Mouse (Mus musculus) adrenal gland (tissue): Measurements from ENCODE around the gene Lyst.
"Not testable (repeated sequence)": the region's sequence is repeated elsewhere in the genome, so short reads cannot be mapped to it uniquely, and the experiment has no call there.

Source experiments
- intact Hi-C: fragments of 180-260 bp; cut with DNase I; formaldehyde crosslinking; loops from one replicate; pipeline ENCODE4 v1.15.1; 2025

Lyst gene

DNA sequence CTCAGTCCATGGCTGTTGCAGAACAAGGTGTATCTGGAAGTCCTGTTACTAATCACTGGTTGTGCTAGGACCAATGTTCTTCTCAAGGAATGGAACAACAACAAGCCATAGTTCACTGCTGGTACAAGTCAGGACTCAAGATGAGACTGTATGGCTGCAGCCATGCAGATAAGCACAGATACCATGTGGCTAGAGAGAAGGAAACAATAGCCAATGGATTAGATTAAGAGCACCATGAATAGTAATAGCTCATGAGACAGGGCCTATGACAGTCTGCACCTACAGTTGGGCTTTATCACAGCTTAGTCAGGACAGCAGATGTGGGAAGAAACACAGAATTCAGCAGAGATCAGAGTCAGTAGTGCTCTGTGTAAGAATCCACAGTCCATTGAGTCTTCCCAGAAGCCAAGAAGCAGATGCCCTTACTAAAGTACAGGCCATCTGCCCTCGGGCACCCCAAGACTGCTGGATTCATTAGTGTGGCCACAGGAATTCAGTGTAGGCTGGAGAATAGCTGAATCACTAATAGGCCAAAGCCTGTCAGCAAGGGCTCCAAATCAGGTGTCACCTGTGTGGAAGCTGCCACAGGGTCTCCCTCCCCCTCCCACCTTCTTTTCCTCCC, 188.8 kb downstream of the Lyst start:
- intact Hi-C loops = no loop called here

- intact Hi-C loops = no loop called here
These were observed 190.1 kb downstream of the Lyst start for GRCm38 (mm10) chr13:13780271-13780670.

DNA sequence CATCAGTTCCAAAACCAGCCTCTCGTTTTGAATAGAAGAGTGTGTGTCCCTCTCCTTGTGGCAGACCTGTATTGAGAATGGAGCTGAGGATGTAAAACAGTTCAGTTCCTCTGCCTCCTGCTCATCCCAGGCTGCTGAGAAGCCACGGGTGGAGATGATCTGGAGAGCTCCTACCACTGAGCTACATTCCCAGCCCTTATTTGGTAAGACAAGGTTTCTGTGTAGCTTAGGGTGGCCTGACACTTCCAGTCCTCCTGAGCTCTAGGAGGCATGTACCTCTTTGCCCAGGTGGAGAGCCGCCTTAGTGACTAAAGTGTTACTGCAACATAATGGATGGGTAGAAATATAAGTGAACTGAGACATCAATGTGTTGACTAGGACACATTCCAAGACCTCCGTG, 190.8 kb downstream of the Lyst start:
- intact Hi-C loops = no loop called here

- intact Hi-C loops = no loop called here
These were observed 193.1 kb downstream of the Lyst start for GRCm38 (mm10) chr13:13783296-13783695.

GRCm38 (mm10) chr13:13783894-13784419, 193.8 kb downstream of the Lyst start, which contains the start of gene Gng4:
Gene Gng4, plus strand, starts transcription at chr13:13784059.
- intact Hi-C loops = no loop called here

- intact Hi-C loops = no loop called here
These were observed 194.3 kb downstream of the Lyst start for GRCm38 (mm10) chr13:13784420-13784936.

GRCm38 (mm10) chr13:13784981-13785783, 195.0 kb downstream of the Lyst start:
- intact Hi-C loops = no loop called here

DNA sequence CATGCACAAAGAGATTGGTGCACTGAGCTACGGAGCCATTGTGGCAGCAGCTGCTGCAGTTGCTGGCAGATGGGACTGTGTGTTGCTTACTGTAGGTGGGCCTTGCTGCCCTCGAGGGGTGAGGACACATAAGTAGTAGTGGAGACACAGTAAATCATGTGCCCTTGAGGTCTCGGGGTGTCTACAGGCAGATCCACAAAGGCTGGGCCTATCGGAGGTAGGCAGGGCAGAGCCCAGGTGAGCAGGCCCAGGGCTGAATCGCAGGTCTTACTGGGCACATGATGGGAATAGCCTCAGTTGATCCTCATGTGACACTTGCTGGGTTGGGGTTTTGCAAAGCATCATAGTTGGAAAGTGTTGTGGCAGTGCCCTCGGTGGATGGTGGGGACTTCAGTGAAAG, 196.8 kb downstream of the Lyst start:
- intact Hi-C loops = no loop called here

- intact Hi-C loops = no loop called here
These were observed 197.9 kb downstream of the Lyst start for GRCm38 (mm10) chr13:13788070-13788469.

- intact Hi-C loops = no loop called here
These were observed 201.8 kb downstream of the Lyst start for GRCm38 (mm10) chr13:13791981-13792380.

GRCm38 (mm10) chr13:13795166-13795832, 205.1 kb downstream of the Lyst start:
- intact Hi-C loops = no loop called here

DNA sequence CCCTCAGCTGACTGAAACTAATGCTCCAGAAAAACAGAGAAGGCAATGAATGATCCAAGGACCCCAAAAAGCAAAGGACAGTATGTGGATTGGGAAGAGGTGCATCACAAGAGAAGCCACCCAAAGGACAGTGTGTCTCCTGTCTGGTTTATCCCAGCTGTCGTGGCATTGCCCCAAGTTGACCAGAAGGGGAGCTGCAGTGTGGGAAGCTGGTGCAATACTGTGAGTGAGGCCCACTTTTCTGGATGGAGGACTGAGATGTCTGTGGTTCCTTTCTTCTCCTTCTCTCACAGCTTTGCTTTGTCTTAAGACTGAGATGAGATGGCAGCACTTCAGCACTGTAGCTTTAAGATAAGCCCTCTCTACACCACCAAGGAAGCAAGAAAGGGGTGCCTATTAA, 205.9 kb downstream of the Lyst start:
- intact Hi-C loops = no loop called here

GRCm38 (mm10) chr13:13797816-13798215, 207.6 kb downstream of the Lyst start:
- intact Hi-C loops = not testable (repeated sequence)

DNA sequence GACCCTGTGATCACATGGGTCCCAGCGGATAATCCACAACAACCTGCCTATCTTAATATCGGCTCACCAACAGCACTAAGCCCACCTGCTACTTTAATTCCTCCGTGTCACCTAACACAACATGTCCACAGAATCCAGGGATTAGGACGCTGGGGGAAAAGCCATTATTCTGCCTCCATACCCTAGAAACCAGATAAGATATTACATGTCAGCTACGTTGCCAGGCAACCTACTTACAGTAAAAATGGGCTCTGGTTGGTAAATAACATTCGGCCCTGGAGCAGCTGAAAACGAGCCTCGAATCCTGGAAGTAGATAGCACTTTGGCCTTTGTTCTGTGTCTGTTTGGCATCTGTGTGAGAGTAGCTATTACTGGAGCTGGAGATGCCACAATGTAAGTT, 208.6 kb downstream of the Lyst start:
- intact Hi-C loops = no loop called here

DNA sequence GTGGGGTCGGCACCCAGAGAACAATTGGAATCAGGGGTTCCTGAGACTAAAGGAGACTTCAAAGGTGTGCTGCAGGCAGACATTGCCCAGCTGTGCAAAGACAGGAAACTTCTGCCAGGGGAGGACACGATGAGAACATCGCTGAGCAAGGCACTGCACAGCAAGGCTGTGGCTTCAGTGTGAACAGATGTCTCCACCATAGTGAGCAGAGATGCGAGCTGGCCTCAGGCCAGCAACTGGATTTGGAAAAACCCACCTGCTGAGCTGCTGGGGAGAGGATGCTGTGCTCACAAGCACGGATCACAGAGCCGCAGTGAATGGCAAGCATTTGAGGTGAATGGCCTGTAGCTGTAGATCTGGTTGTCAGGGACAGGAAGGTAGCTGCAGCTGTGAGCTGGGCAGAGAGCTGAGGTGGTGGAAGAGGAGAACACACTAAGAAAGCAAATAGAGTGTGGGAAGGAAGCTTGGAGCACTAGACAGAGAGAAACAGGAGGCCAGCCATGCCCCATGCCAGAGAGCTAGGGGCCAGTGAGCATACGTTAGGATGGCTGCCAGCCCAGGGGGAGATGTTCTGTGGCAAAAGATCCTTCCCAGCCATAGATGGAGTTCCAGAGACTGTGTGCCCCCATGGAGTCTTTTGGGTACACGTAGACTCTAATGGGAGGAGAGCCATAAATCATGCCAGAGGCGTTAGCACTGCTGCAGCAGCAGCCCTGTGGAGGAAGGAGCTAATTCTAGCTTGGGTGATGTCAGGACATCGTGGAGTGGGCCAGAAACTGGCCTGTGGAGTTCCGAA, 218.3 kb downstream of the Lyst start:
- intact Hi-C loops = no loop called here

DNA sequence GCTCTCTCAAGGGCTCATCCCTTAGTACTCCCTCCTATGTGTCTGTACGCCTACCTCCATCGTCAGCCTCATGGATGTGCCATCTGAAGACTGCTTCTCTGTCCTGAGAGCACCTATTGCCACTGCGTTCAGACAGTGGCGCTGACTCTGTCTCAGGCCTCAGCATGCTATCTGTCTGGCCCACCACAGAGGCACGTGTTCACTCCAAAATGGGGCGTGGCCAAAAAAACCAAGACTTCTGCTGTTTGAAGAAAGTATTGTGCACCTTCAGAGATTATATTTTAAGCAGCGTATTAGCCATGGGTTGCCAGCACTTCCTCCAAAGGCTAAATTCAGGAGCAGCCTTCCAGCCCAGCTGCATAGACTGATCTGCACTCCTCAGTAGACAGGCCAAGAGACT, 220.7 kb downstream of the Lyst start:
- intact Hi-C loops = no loop called here

DNA sequence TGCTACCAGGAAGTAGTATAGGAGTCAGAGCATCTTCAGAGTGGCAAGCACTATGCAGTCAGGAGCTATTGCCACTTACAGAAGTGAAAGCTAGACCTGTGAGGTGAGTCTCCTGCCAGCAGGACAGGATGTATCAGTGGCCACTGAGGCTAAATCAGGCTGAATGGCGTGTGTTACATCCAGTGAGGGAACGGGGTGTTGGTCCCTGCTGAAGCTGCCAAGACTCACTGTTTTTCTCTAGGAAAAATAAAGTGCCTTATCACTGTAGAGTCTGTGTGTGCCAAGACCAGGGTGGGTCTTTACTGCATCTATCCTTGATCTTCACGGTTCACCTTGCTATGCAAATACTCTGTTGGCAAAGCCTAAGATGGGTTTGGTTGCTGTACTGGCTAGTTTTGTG, 228.5 kb downstream of the Lyst start:
- intact Hi-C loops = no loop called here

- intact Hi-C loops = no loop called here
These were observed 230.3 kb downstream of the Lyst start for GRCm38 (mm10) chr13:13820234-13821123.

DNA sequence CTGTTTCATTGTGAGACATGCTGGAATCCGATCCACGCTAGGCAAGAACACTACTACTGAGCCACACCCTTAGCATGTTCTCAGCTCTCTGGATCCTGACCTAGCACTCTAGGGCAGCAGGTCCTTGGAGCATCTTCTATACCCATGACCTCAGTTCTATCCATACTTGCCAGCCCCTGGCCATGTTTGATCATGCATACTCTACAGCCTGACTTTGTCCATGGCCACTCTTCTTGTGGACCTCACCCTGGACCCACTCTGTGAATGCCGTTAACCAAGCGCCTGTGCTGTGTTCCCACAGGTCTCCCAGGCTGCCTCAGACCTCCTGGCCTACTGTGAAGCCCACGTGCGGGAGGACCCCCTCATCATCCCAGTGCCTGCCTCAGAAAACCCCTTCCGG, 234.7 kb downstream of the Lyst start:
- intact Hi-C loops = no loop called here

DNA sequence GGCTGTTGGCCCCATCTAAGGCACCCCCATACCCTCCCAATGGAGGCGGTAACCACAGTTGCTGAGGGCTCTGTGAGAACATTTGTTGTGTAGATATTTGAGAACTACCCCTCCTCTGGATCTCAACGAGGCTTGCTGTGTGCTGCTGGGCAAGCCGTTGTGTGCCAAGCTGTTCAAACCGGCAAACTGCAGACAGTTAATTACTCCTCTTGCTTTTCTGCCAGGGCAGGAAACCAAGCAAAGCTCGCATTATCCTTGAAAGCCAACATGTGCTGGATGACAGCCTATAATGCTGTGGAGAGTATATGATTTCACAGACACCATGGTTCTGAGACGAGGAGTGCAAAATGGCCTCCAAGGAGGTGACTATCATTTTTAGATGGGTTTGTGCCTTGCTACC, 236.3 kb downstream of the Lyst start:
- intact Hi-C loops = no loop called here
